Mouse (Mus musculus) heart, postnatal 0 days (tissue): ENCODE measurements at regions not wholly inside any gene's neighbourhood (a gene's known extent, or its start where the extent isn't known, plus 50 kb on each side); places are given as distances from the start of the nearest gene placed in this dataset.

Experiments
- CTCF ChIP-seq: IDR thresholded peaks from 2 replicates; pipeline ENCODE4 v1.5.1; 2016; ENCODE audit warnings: antibody characterized with exemption, control low read depth, low read depth
- EP300 ChIP-seq: IDR thresholded peaks from 2 replicates; pipeline ENCODE4 v1.6.1; 2016; ENCODE audit warnings: antibody characterized with exemption, low read depth

GRCm38 (mm10) chr7:136829621-136830313 lies 64.6 kb upstream of the Mgmt start:
- TF ChIP-seq CTCF: no peak
- no peak for TF ChIP-seq EP300
